Mouse (Mus musculus) cerebellum, adult 2 months (tissue): ENCODE results near the gene Gck.

Source experiments
- CTCF ChIP-seq: fragments of 200-500 bp; IDR thresholded peaks from 2 replicates; pipeline ENCODE4 v1.5.1; 2011; ENCODE audit warnings: low read depth, mild to moderate bottlenecking, control low read depth, low read length, moderate library complexity, borderline replicate concordance; ENCODE audit not compliant: insufficient read depth
- POLR2A ChIP-seq: fragments of 200-500 bp; IDR thresholded peaks from 2 replicates; pipeline ENCODE4 v1.6.1; 2011; ENCODE audit warnings: low read length, control low read depth, borderline replicate concordance; ENCODE audit not compliant: insufficient read depth

DNA sequence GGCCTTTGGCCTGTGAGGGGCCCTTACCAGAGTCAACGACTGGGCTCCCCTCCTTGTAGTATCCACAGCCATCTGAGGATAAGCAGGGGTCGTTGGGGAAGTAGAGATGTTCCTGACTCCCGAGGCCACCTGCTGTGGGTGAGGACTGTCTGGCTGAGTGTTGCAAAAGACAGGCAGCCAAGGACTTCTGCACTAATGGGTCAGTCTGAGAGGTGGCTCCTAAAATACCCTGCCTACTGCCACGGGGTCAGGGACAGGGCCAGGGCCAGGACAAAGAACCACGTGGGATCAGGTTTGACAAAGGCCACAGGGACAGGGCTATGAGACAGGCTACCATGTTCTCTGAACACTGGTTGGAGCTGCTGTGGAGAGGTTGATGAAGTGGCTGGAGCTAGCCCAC, 34.9 kb downstream of the Gck start:
- TF ChIP-seq CTCF = no peak
- no peak for TF ChIP-seq POLR2A
